Mouse (Mus musculus) ES-Bruce4 (cell line): Measurements from ENCODE around the gene Acy3.

Source experiments
- CTCF ChIP-seq: IDR thresholded peaks from one replicate; pipeline ENCODE4 v1.8.1; 2011; ENCODE audit warnings: low read depth, low read length
- EP300 ChIP-seq: IDR thresholded peaks from 2 replicates; pipeline ENCODE4 v1.6.1; 2011; ENCODE audit warnings: low read depth, low read length; ENCODE audit not compliant: insufficient read depth

- TF ChIP-seq CTCF (no peak), EP300 (no peak)
These were observed 2.7 kb upstream of the Acy3 start for GRCm38 (mm10) chr19:3983527-3984200.
